Mouse (Mus musculus): ENCODE measurements around the gene Rbm17. TPM values are rescaled to one million over a fixed set of nuclear protein-coding genes. Genes with fewer than 3 reads are reported as not detected.

The Rbm17 gene
- total and polyA plus RNA-seq, 3 experiments, result 101 to 184 (median 138) TPM

DNA sequence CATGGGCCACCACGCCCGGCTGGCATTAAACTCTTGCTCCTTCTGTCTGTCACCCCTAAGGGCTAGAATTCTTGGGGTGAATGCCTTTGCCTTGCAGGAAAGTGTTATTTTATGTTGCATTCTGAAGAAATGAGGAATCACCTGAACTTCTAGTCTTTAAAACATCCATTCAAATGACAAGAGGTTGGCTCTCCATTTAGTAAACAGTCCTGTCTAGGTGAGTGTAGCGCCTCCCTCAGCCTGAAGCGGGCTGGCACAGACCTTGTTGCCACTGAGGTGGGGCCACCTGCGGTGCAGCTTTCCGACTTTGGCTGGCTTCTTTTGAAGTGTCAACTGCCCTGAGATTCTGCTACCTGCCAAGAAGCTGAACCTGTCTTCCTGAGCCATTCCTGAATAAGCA lies 48.6 kb downstream of the Rbm17 start:
- DNase-seq (ENCODE audit: low spot score), result no peak
- no peaks in the 10 kb centered on the region for H3K36me3 ChIP-seq (replicated peaks)
- H3K9me3 ChIP-seq (replicated peaks), result no peaks in the 10 kb centered on the region
- no peak for TF ChIP-seq TAL1 (conservative IDR thresholded peaks at IDR 0.05; ENCODE audit: low read depth, low read length)
- no peak for TF ChIP-seq POLR2AphosphoS5 (IDR thresholded peaks at IDR 0.05; ENCODE audit: insufficient replicate concordance, low read depth, low read length)
- no peak for TF ChIP-seq GATA2 (IDR thresholded peaks at IDR 0.05; ENCODE audit: borderline replicate concordance, low read depth, low read length)
- no peak for TF ChIP-seq GATA1 (IDR thresholded peaks at IDR 0.05; ENCODE audit: borderline replicate concordance, low read length)
- no peak for TF ChIP-seq CTCF (IDR thresholded peaks at IDR 0.05; ENCODE audit: low read depth, low read length)
- ATAC-seq (ENCODE audit: extremely low read depth, insufficient number of reproducible peaks, low FRiP score, poor library complexity, severe bottlenecking), result no peak
- H3K4me3 ChIP-seq (ENCODE audit: low read depth, low read length), result no peak overlapping the region
- H3K27me3 ChIP-seq (ENCODE audit: insufficient read depth, low read length), result peaks cover 19% of the 10 kb centered on the region
- no peaks in the 10 kb centered on the region for H3K4me1 ChIP-seq (ENCODE audit: insufficient read depth, low read depth, low read length)

DNA sequence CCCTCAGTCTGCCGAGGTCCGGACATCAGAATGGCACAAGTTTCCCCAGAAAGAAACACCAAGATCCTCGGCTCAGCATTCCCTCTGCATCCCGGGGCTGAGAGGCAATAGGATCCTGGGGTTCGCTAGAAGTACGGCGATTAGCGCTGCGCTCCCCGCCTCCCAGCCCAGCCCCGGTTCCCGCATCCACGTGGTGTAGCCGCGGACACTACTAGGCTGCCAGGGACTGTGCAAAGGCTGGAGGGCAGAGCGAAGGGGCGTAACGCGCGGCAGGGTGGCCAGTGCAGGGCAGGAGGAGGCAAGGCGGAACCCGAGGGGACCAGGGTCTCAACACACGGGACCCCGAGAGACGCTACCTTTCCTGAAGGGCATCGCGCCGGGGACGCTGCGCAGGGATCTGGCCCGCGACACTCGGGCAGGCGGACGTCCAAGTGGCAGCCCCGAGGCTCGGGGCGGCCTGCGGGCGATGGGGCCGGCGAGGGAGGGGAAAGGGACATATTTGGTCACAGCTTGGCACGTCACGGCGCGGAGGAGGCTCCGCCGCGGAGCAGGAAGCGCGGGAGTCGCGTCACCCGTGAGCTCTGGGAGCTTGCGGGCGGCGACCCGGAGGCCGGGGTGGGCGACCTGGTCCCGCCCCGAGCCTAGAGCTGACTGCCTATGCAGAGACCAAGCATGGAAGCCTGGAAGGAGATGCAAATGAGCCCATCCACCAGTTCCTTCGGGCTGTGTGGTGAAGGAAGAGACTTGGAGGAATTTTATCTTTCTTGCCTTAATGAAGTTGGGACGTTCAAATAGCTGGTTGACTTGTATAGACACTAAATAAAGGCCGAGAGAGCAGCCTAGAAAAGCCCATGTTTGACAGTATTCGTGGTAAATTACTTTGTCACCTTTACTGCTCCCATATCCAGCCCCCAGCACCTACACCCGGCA lies 50.2 kb downstream of the Rbm17 start, which contains the start of gene Pfkfb3:
TSS of gene Pfkfb3 (minus strand) at position 607 of the 930 bp plus-strand sequence.
- no peaks in the 10 kb centered on the region for H3K9me3 ChIP-seq (replicated peaks)
- peaks cover 23% of the 10 kb centered on the region for H3K27me3 ChIP-seq (ENCODE audit: insufficient read depth, low read length)
- H3K4me3 ChIP-seq (ENCODE audit: low read depth, low read length), result no peak within 1 kb of the TSS
- DNase-seq (ENCODE audit: low spot score), result no peak
- no peaks in the 10 kb centered on the region for H3K36me3 ChIP-seq (replicated peaks)
- ATAC-seq (ENCODE audit: extremely low read depth, insufficient number of reproducible peaks, low FRiP score, poor library complexity, severe bottlenecking), result no peak
- H3K4me1 ChIP-seq (ENCODE audit: insufficient read depth, low read depth, low read length), result no peaks in the 10 kb centered on the region
- no peak for TF ChIP-seq GATA2 (IDR thresholded peaks at IDR 0.05; ENCODE audit: borderline replicate concordance, low read depth, low read length)
- TF ChIP-seq POLR2AphosphoS5 (IDR thresholded peaks at IDR 0.05; ENCODE audit: insufficient replicate concordance, low read depth, low read length), result no peak
- TF ChIP-seq CTCF (IDR thresholded peaks at IDR 0.05; ENCODE audit: low read depth, low read length), result no peak

DNA sequence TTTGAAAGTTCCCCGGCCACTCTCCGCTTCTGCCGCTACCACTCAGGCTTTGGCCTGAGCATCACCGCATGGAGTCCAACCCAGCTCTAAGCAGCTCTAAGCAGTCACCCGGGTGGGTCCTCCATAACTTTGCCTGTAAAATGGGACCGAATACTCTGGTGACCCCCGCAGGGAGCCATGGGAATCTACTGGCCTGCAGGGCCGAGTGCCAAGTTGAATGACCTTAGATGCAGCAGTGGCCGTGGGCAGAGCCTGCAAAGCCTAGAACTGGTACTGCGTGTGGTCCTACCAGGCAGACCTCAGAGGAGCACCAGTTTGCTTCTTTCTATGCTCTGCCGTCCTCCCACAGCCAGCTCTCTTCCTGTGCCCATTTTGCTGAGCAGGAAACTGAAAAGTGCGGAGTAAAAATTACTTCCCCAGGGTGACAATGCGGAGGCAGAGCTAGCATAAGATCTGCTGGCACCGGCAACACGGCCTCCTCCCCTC lies 50.9 kb downstream of the Rbm17 start:
- Histone ChIP-seq H3K27me3 (ENCODE audit: insufficient read depth, low read length) (peaks cover 23% of the 10 kb centered on the region), H3K36me3 (replicated peaks) (no peaks in the 10 kb centered on the region), H3K9me3 (replicated peaks) (no peaks in the 10 kb centered on the region), H3K4me1 (ENCODE audit: insufficient read depth, low read depth, low read length) (no peaks in the 10 kb centered on the region), H3K4me3 (ENCODE audit: low read depth, low read length) (no peak overlapping the region)
- DNase-seq (ENCODE audit: low spot score) (no peak), ATAC-seq (ENCODE audit: extremely low read depth, insufficient number of reproducible peaks, low FRiP score, poor library complexity, severe bottlenecking) (no peak)
- no peak for TF ChIP-seq TAL1 (conservative IDR thresholded peaks at IDR 0.05; ENCODE audit: low read depth, low read length)
- TF ChIP-seq GATA1 (IDR thresholded peaks at IDR 0.05; ENCODE audit: borderline replicate concordance, low read length), result no peak
- no peak for TF ChIP-seq CTCF (IDR thresholded peaks at IDR 0.05; ENCODE audit: low read depth, low read length)
- TF ChIP-seq GATA2 (IDR thresholded peaks at IDR 0.05; ENCODE audit: borderline replicate concordance, low read depth, low read length), result no peak

DNA sequence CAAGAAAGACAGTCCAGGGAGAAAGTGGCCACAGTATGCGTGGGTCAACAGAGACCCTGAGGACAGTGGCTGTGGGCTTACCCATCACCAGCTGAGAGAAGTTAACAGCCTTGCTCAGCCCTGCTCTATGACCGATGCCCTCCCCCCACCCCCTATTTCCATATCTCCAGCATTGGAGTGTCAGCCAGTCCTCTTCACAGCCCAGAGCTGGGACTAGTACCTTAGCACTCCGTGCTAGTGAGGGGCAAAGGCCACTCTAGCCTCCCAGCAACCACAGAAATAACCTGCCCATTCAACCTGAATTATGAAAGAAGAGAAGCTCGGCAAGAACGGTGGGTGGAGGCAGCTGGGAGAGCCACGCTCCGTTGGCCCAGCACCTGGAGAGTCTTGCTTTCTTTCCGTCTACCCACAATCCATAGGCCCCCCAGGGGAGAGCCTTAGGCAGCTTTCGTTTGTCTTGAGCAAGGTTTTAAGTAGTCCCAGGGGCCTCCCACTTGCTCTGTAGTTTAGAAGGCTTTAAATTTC lies 51.6 kb downstream of the Rbm17 start:
- no peaks in the 10 kb centered on the region for H3K4me1 ChIP-seq (ENCODE audit: insufficient read depth, low read depth, low read length)
- ATAC-seq (ENCODE audit: extremely low read depth, insufficient number of reproducible peaks, low FRiP score, poor library complexity, severe bottlenecking), result no peak

DNA sequence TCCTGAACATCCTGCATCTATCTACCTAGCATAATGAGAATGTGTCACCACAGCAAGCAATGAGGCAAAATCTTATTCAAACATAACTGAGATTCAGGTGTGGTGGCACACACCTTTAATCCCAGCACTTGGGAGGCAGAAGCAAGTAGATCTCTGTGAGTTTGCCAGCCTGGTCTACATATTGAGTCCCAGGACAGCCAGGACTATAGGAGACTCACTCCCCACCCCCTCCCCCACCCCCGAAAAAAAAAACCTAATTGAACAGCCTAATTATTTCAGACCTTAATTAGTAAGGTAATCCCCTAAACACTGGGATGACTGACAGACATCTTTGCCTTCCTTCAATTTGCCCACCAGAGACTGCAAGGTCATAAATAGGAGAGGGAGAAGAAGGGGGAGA lies 52.2 kb downstream of the Rbm17 start:
- H3K27me3 ChIP-seq (ENCODE audit: insufficient read depth, low read length), result peaks cover 23% of the 10 kb centered on the region
- no peak for DNase-seq (ENCODE audit: low spot score)
- H3K9me3 ChIP-seq (replicated peaks), result no peaks in the 10 kb centered on the region
- no peaks in the 10 kb centered on the region for H3K36me3 ChIP-seq (replicated peaks)
- TF ChIP-seq CTCF (IDR thresholded peaks at IDR 0.05; ENCODE audit: low read depth, low read length) (no peak), GATA2 (IDR thresholded peaks at IDR 0.05; ENCODE audit: borderline replicate concordance, low read depth, low read length) (no peak), POLR2AphosphoS5 (IDR thresholded peaks at IDR 0.05; ENCODE audit: insufficient replicate concordance, low read depth, low read length) (no peak)
- ATAC-seq (ENCODE audit: extremely low read depth, insufficient number of reproducible peaks, low FRiP score, poor library complexity, severe bottlenecking), result no peak
- no peak overlapping the region for H3K4me3 ChIP-seq (ENCODE audit: low read depth, low read length)
- no peaks in the 10 kb centered on the region for H3K4me1 ChIP-seq (ENCODE audit: insufficient read depth, low read depth, low read length)

More for the DNA sequence above, 51.6 kb downstream of the Rbm17 start:
- no peak for TF ChIP-seq TAL1 (conservative IDR thresholded peaks at IDR 0.05; ENCODE audit: low read depth, low read length)
- no peak for TF ChIP-seq GATA1 (IDR thresholded peaks at IDR 0.05; ENCODE audit: borderline replicate concordance, low read length)
- no peak for TF ChIP-seq POLR2AphosphoS5 (IDR thresholded peaks at IDR 0.05; ENCODE audit: insufficient replicate concordance, low read depth, low read length)
- TF ChIP-seq CTCF (IDR thresholded peaks at IDR 0.05; ENCODE audit: low read depth, low read length), result no peak
- TF ChIP-seq GATA2 (IDR thresholded peaks at IDR 0.05; ENCODE audit: borderline replicate concordance, low read depth, low read length), result no peak
- DNase-seq (ENCODE audit: low spot score), result no peak
- Histone ChIP-seq H3K27me3 (ENCODE audit: insufficient read depth, low read length) (peaks cover 23% of the 10 kb centered on the region), H3K9me3 (replicated peaks) (no peaks in the 10 kb centered on the region), H3K36me3 (replicated peaks) (no peaks in the 10 kb centered on the region), H3K4me3 (ENCODE audit: low read depth, low read length) (no peak overlapping the region)

DNA sequence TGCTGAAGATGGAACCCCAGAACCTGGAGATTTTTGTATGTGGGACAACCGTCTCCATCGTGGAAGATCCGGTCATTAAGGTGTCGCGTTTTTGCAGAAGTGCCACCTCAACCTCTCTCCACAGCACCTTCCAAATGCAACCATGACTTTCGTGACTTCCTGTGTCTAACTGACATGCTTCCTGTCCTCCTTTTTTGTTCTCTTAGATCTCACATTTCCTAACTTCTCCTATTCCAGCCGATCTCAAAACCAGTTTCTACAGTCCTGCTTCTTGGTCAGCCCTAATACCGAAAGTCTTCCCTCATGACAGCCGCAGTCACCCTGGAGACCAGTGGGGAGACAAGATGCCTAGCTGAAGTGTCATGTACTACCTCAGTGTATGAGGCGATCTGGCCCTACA lies 55.4 kb downstream of the Rbm17 start:
- Histone ChIP-seq H3K36me3 (replicated peaks) (no peaks in the 10 kb centered on the region), H3K4me1 (ENCODE audit: insufficient read depth, low read depth, low read length) (no peaks in the 10 kb centered on the region), H3K4me3 (ENCODE audit: low read depth, low read length) (no peak overlapping the region), H3K27me3 (ENCODE audit: insufficient read depth, low read length) (peaks cover 12% of the 10 kb centered on the region), H3K9me3 (replicated peaks) (no peaks in the 10 kb centered on the region)
- DNase-seq (ENCODE audit: low spot score) (no peak), ATAC-seq (ENCODE audit: extremely low read depth, insufficient number of reproducible peaks, low FRiP score, poor library complexity, severe bottlenecking) (no peak)
- TF ChIP-seq GATA1 (IDR thresholded peaks at IDR 0.05; ENCODE audit: borderline replicate concordance, low read length), result no peak
- TF ChIP-seq GATA2 (IDR thresholded peaks at IDR 0.05; ENCODE audit: borderline replicate concordance, low read depth, low read length), result no peak
- TF ChIP-seq TAL1 (conservative IDR thresholded peaks at IDR 0.05; ENCODE audit: low read depth, low read length), result no peak
- no peak for TF ChIP-seq POLR2AphosphoS5 (IDR thresholded peaks at IDR 0.05; ENCODE audit: insufficient replicate concordance, low read depth, low read length)
- TF ChIP-seq CTCF (IDR thresholded peaks at IDR 0.05; ENCODE audit: low read depth, low read length), result no peak

Data from G1E (cell line).